Mouse (Mus musculus): ENCODE measurements around the gene Mapkbp1. TPM values are rescaled to one million over a fixed set of nuclear protein-coding genes. Genes with fewer than 3 reads are reported as not detected.

Mapkbp1 gene
- polyA plus RNA-seq, 1 experiment, result 5.4 TPM

GRCm38 (mm10) chr2:120017599-120017998 lies 45.1 kb downstream of the Mapkbp1 start:
- Histone ChIP-seq H3K36me3 (ENCODE audit: control insufficient read depth, insufficient read depth) (peaks cover 19% of the 10 kb centered on the region), H3ac (ENCODE audit: control insufficient read depth, insufficient read length, low read depth) (no peak overlapping the region)
- no peak for TF ChIP-seq MYOD1 (IDR thresholded peaks at IDR 0.05; ENCODE audit: control insufficient read depth, insufficient read length, low read depth)

GRCm38 (mm10) chr2:120024337-120024736 lies 51.8 kb downstream of the Mapkbp1 start:
- peaks cover 13% of the 10 kb centered on the region for H3K36me3 ChIP-seq (ENCODE audit: control insufficient read depth, insufficient read depth)

More at GRCm38 (mm10) chr2:120017599-120017998, 45.1 kb downstream of the Mapkbp1 start:
- Histone ChIP-seq H3K4me3 (ENCODE audit: insufficient read depth, poor library complexity, severe bottlenecking) (no peak overlapping the region), H3K79me2 (ENCODE audit: control insufficient read depth, insufficient read depth) (no peaks in the 10 kb centered on the region), H3K79me3 (ENCODE audit: low read depth) (no peaks in the 10 kb centered on the region), H3K27me3 (ENCODE audit: control insufficient read depth, insufficient read depth, insufficient read length) (no peaks in the 10 kb centered on the region)

GRCm38 (mm10) chr2:120026984-120027949 lies 54.8 kb downstream of the Mapkbp1 start, which contains the start of the genes Jmjd7 and Gm28042:
Jmjd7 (plus strand) TSS chr2:120027483.
Gm28042 (plus strand) TSS chr2:120027493.
- Histone ChIP-seq H3K79me2 (ENCODE audit: control insufficient read depth, insufficient read depth) (no peaks in the 10 kb centered on the region), H3K79me3 (ENCODE audit: low read depth) (no peaks in the 10 kb centered on the region), H3K27me3 (ENCODE audit: control insufficient read depth, insufficient read depth, insufficient read length) (no peaks in the 10 kb centered on the region), H3K4me3 (ENCODE audit: insufficient read depth, poor library complexity, severe bottlenecking) (peak within 1 kb of the TSS; percentile 60), H3ac (ENCODE audit: control insufficient read depth, insufficient read length, low read depth) (peak within 1 kb of the TSS; percentile 59), H3K36me3 (ENCODE audit: control insufficient read depth, insufficient read depth) (peaks cover 5% of the 10 kb centered on the region)
- TF ChIP-seq MYOD1 (IDR thresholded peaks at IDR 0.05; ENCODE audit: control insufficient read depth, insufficient read length, low read depth), result no peak
- no peak for TF ChIP-seq CTCF (IDR thresholded peaks at IDR 0.05; ENCODE audit: control insufficient read depth, insufficient read depth, insufficient read length)
- no peak for TF ChIP-seq FOSL1 (IDR thresholded peaks at IDR 0.05; ENCODE audit: insufficient read depth, low read length, poor library complexity, severe bottlenecking)
- no peak for TF ChIP-seq CEBPB (IDR thresholded peaks at IDR 0.05; ENCODE audit: low read depth)
- TF ChIP-seq MYOG (IDR thresholded peaks at IDR 0.05; ENCODE audit: control insufficient read depth, extremely low read depth, insufficient read length), result no peak
- no peak for TF ChIP-seq USF1 (IDR thresholded peaks at IDR 0.05; ENCODE audit: low read depth)
- no peak for TF ChIP-seq MAX (IDR thresholded peaks at IDR 0.05)

More at GRCm38 (mm10) chr2:120024337-120024736, 51.8 kb downstream of the Mapkbp1 start:
- Histone ChIP-seq H3K79me2 (ENCODE audit: control insufficient read depth, insufficient read depth) (no peaks in the 10 kb centered on the region), H3ac (ENCODE audit: control insufficient read depth, insufficient read length, low read depth) (no peak overlapping the region), H3K4me3 (ENCODE audit: insufficient read depth, poor library complexity, severe bottlenecking) (no peak overlapping the region), H3K27me3 (ENCODE audit: control insufficient read depth, insufficient read depth, insufficient read length) (no peaks in the 10 kb centered on the region), H3K79me3 (ENCODE audit: low read depth) (no peaks in the 10 kb centered on the region)
- no peak for TF ChIP-seq MYOD1 (IDR thresholded peaks at IDR 0.05; ENCODE audit: control insufficient read depth, insufficient read length, low read depth)
- TF ChIP-seq CEBPB (IDR thresholded peaks at IDR 0.05; ENCODE audit: low read depth), result no peak
- no peak for TF ChIP-seq CTCF (IDR thresholded peaks at IDR 0.05; ENCODE audit: control insufficient read depth, insufficient read depth, insufficient read length)
- TF ChIP-seq USF1 (IDR thresholded peaks at IDR 0.05; ENCODE audit: low read depth), result no peak
- TF ChIP-seq MAX (IDR thresholded peaks at IDR 0.05), result no peak
- TF ChIP-seq MYOG (IDR thresholded peaks at IDR 0.05; ENCODE audit: control insufficient read depth, extremely low read depth, insufficient read length), result no peak
- no peak for TF ChIP-seq FOSL1 (IDR thresholded peaks at IDR 0.05; ENCODE audit: insufficient read depth, low read length, poor library complexity, severe bottlenecking)

GRCm38 (mm10) chr2:120027950-120028331 lies 55.4 kb downstream of the Mapkbp1 start:
- Histone ChIP-seq H3K36me3 (ENCODE audit: control insufficient read depth, insufficient read depth) (peaks cover 3% of the 10 kb centered on the region), H3K4me3 (ENCODE audit: insufficient read depth, poor library complexity, severe bottlenecking) (peak overlapping the region; percentile 60), H3K79me2 (ENCODE audit: control insufficient read depth, insufficient read depth) (no peaks in the 10 kb centered on the region), H3ac (ENCODE audit: control insufficient read depth, insufficient read length, low read depth) (peak overlapping the region; percentile 59), H3K27me3 (ENCODE audit: control insufficient read depth, insufficient read depth, insufficient read length) (no peaks in the 10 kb centered on the region), H3K79me3 (ENCODE audit: low read depth) (no peaks in the 10 kb centered on the region)
- TF ChIP-seq FOSL1 (IDR thresholded peaks at IDR 0.05; ENCODE audit: insufficient read depth, low read length, poor library complexity, severe bottlenecking) (no peak), MYOD1 (IDR thresholded peaks at IDR 0.05; ENCODE audit: control insufficient read depth, insufficient read length, low read depth) (no peak), CTCF (IDR thresholded peaks at IDR 0.05; ENCODE audit: control insufficient read depth, insufficient read depth, insufficient read length) (no peak), MYOG (IDR thresholded peaks at IDR 0.05; ENCODE audit: control insufficient read depth, extremely low read depth, insufficient read length) (no peak), MAX (IDR thresholded peaks at IDR 0.05) (no peak), CEBPB (IDR thresholded peaks at IDR 0.05; ENCODE audit: low read depth) (no peak), USF1 (IDR thresholded peaks at IDR 0.05; ENCODE audit: low read depth) (no peak)

- H3K36me3 ChIP-seq (ENCODE audit: control insufficient read depth, insufficient read depth), result no peaks in the 10 kb centered on the region
- H3K79me3 ChIP-seq (ENCODE audit: low read depth), result no peaks in the 10 kb centered on the region
- TF ChIP-seq USF1 (IDR thresholded peaks at IDR 0.05; ENCODE audit: low read depth), result no peak
- TF ChIP-seq MYOG (IDR thresholded peaks at IDR 0.05; ENCODE audit: control insufficient read depth, extremely low read depth, insufficient read length), result no peak
- no peak for TF ChIP-seq FOSL1 (IDR thresholded peaks at IDR 0.05; ENCODE audit: insufficient read depth, low read length, poor library complexity, severe bottlenecking)
- no peak overlapping the region for H3ac ChIP-seq (ENCODE audit: control insufficient read depth, insufficient read length, low read depth)
- no peaks in the 10 kb centered on the region for H3K27me3 ChIP-seq (ENCODE audit: control insufficient read depth, insufficient read depth, insufficient read length)
- H3K4me3 ChIP-seq (ENCODE audit: insufficient read depth, poor library complexity, severe bottlenecking), result no peak overlapping the region
- H3K79me2 ChIP-seq (ENCODE audit: control insufficient read depth, insufficient read depth), result no peaks in the 10 kb centered on the region
Observed at GRCm38 (mm10) chr2:120030380-120030779, 57.9 kb downstream of the Mapkbp1 start.

All from C2C12 (cell line).